Mouse (Mus musculus): ENCODE data around the gene Gm13420.
"Not testable (repeated sequence)": the region's sequence is repeated elsewhere in the genome, so short reads cannot be mapped to it uniquely, and the experiment has no call there.

Gene Gm13420

DNA sequence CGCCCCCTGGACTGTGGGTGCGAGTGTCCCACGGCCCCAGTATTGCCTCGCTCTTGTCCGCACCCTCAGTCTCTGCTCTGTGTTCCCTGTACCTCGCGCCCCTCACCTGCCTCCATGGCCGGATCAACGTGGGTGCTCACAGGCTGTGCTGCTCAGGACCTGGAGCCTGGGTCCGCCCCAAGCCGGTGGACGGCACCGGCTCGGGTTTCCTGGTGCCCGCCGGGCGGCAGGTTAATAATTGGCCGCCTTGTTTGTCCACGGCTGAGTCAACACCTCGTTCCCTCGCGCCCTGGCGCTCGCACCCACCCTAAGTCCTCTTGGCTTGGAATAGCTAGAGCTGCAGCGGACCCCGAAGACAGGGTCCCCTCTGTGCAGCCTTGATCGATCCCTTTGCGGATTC, at the start of gene Gm13420:
Gene Gm13420 (minus strand): TSS at position 189 of the 400 bp plus-strand sequence.
- no peak for DNase-seq (ENCODE audit: low spot score in 2 of 2)

GRCm38 (mm10) chr2:29792772-29793487, 41.4 kb upstream of the Gm13420 start:
- no peak for DNase-seq (ENCODE audit: low spot score in 2 of 2)

DNA sequence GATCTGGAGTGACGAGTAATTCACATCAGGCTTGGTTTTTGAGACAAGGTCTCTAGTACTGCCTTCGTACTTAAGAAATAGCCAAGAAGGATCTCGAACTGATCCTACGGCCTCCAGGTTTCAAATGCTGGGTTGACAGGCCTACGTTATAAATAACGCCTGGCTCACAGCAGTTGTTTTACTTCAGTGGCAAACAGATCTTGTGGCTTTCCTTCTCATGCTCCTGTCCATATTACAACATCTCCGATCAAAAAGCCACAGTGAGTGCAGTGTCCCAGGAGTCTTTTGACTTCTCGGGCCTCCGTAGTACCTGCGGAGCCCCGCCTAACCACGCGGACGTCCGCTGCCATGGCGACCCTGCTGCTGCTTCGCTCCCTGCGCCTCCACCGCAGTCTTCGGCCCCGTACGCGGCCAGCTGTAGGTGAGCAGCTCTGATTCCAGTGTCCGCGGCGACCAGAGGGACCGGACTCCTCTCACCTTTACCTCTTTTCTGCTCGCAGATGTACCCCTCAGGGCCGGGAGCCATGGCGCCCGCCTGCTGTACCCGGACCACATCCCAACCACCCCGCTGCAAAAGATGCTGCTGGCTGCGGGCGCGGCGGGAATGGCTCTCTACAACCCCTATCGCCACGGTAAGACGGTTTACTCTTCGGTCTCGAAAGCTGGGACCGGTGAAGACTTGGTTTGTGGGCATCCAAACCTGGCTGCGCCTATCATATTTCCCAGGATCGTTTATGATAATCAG, 36.6 kb upstream of the Gm13420 start, which contains the start of gene Trub2:
Gene Trub2 (minus strand): TSS at position 566 of the 745 bp plus-strand sequence.
- DNase-seq (ENCODE audit: low spot score in 2 of 2) = peak; percentile 90 to 93

- DNase-seq (ENCODE audit: low spot score in 2 of 2) = peak; percentile 94 to 96
Measured at GRCm38 (mm10) chr2:29787104-29787917, 35.8 kb upstream of the Gm13420 start, which contains the start of gene Coq4. Gene Coq4 (plus strand): TSS chr2:29787493.

- DNase-seq (ENCODE audit: low spot score in 2 of 2) = no peak
Measured at GRCm38 (mm10) chr2:29784290-29784689, 32.8 kb upstream of the Gm13420 start.

DNA sequence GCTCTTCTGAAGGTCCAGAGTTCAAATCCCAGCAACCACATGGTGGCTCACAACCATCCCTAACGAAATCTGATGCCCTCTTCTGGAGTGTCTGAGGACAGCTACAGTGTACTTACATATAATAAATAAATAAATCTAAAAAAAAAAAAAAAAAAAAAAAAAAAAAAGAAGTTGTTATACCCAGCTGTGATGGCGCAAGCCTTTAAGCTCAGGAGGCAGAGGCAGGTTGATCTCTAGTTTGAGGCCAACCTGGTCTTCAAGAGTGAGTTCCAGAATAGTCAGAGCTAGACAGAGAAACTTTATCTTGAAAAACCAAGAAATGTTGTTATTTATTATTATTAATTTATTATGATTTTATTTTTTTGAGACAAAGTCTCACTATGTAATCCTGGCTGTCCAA, 29.8 kb upstream of the Gm13420 start:
- DNase-seq (ENCODE audit: low spot score in 2 of 2) = not testable (repeated sequence)

GRCm38 (mm10) chr2:29773323-29773722, 21.8 kb upstream of the Gm13420 start:
- DNase-seq (ENCODE audit: low spot score in 2 of 2) = no peak

DNA sequence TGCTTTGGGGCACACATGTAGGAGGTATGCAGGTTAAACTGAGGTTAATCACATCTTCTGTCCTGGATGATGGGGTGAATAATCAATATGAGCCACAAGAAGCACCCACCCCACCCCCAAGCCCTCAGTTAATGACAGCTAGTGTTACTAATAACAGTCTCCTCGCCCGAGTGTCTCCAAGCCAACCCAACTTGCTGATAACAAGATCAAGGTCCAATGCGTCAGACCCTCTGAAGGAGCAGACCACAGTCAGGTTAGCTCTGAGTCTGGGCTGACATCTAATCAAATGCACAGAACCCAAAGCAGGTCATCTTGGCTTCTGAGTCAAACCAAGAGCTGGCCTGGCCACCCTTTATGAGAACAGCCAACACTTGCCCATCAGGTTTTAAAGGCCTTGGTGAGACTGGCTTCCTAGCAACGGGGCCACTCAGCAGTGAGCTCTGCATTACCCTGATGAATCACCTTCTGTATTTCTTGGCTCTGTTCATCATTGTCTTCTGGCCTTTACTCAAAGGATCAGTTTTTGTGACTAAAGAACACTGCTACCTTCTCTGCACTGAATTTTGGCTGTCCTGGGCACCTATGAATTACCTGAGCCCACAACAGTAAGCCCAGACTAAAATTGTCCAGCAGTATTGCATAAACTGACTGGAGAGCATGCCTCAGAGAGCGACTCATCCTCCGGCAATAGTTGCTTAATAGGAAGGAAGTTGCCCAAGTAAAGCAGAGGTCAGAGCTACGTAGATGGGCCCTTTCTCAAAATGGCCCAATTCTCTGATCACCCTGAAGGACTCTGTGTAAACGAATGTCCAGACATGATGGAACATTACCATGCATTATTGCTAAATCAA, 20.4 kb upstream of the Gm13420 start:
- DNase-seq (ENCODE audit: low spot score in 2 of 2) = no peak

DNA sequence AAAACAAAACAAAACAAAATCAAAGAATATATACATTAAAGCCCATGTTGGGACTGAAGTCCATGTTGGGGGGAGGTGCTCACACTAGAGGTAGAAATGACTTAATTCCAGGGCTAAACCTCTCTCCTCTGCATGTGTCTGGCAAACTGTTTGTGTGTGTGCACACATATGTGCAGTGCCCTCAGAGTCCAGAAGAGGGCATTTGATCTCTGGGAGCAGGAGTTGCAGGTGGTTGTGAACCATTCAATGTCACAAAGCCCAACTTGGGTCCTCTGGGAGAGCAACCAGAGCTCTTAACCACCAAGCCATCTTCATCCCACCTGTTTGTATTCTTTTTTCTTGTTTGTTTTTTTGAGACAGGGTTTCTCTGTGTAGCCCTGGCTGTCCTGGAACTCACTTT, 18.7 kb upstream of the Gm13420 start:
- DNase-seq (ENCODE audit: low spot score in 2 of 2) = no peak

- no peak for DNase-seq (ENCODE audit: low spot score in 2 of 2)
Measured at GRCm38 (mm10) chr2:29768901-29769300, 17.4 kb upstream of the Gm13420 start.

GRCm38 (mm10) chr2:29767976-29768709, 16.7 kb upstream of the Gm13420 start:
- DNase-seq (ENCODE audit: low spot score in 2 of 2) = no peak

DNA sequence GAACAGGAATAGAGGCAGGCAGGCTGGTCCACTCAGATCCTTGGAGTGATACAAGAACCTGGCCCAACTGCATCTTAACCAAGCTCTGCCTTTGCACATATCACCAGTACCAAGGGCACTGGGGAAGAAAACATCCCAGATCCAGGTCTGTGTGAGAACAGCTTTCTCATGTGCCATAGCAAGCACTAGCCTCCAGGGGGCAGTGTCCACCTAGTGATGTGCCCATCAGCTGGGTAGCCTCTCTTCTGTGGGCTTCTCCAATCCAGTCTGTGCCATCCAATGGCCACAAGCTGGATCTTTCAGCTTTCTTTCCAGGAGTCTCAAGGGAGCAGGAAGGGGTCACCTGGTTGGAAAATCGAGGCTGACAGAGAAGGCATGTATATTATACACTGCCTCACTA, 13.3 kb upstream of the Gm13420 start:
- DNase-seq (ENCODE audit: low spot score in 2 of 2) = peak in 1 of 2 experiments; percentile 67

- DNase-seq (ENCODE audit: low spot score in 2 of 2) = no peak
Measured at GRCm38 (mm10) chr2:29755693-29756092, 4.2 kb upstream of the Gm13420 start.

DNA sequence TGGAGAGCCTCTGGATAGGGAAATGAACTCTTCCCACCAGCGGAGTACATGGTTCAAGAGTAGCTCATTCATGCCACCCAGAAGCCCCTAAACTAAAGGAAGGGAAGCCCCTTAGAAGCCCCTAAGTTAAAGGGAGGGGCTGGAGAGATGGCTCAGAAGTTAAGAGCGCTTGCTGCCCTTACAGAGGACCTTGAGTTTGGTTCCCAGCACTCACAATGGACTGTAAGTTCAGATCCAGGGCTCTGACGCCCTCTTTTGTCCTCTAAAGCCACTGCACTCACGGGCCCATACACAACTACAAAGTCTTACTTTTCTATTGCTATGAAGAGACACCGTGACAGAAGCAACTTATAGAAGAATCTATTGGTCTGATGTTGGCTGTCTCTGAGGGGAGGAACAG, 912 bp upstream of the Gm13420 start:
- no peak for DNase-seq (ENCODE audit: low spot score in 2 of 2)

DNA sequence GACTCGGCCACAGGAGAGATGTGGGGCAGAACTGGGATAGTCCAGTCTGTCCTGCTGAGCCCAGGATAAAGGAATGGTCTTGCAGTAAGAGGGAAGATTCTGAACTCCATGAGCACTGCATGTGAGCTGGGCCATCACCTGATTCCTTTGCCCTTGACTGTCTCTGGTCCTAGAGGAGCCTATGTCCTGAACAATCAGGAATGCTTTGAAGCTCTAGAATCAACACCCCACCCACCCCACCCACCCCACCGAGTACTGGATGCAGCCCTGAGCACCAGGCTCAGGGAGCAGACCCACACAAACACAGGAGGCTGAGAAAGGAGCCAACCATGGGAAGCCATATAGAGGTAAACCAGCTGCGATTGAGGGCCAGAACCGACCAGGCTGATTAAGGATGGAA, 3.0 kb downstream of the Gm13420 start:
- DNase-seq (ENCODE audit: low spot score in 2 of 2) = no peak

GRCm38 (mm10) chr2:29747852-29748251, 3.6 kb downstream of the Gm13420 start:
- peak in 1 of 2 experiments; percentile 55 for DNase-seq (ENCODE audit: low spot score in 2 of 2)

- no peak for DNase-seq (ENCODE audit: low spot score in 2 of 2)
Measured at GRCm38 (mm10) chr2:29747188-29747782, 4.2 kb downstream of the Gm13420 start.

GRCm38 (mm10) chr2:29744256-29744655, 7.2 kb downstream of the Gm13420 start:
- DNase-seq (ENCODE audit: low spot score in 2 of 2) = no peak

- DNase-seq (ENCODE audit: low spot score in 2 of 2) = no peak
Measured at GRCm38 (mm10) chr2:29741207-29741606, 10.3 kb downstream of the Gm13420 start.

- peak in 1 of 2 experiments; percentile 64 for DNase-seq (ENCODE audit: low spot score in 2 of 2)
Measured at GRCm38 (mm10) chr2:29739368-29739767, 12.1 kb downstream of the Gm13420 start.

Data from right cerebral cortex, postnatal 10 days (tissue).